Mouse (Mus musculus): ENCODE measurements around the gene Nes. TPM values are rescaled to one million over a fixed set of nuclear protein-coding genes. Genes with fewer than 3 reads are reported as not detected.

Nes gene
- polyA plus RNA-seq, 1 experiment from 2014 or later, result 92.0 TPM

DNA sequence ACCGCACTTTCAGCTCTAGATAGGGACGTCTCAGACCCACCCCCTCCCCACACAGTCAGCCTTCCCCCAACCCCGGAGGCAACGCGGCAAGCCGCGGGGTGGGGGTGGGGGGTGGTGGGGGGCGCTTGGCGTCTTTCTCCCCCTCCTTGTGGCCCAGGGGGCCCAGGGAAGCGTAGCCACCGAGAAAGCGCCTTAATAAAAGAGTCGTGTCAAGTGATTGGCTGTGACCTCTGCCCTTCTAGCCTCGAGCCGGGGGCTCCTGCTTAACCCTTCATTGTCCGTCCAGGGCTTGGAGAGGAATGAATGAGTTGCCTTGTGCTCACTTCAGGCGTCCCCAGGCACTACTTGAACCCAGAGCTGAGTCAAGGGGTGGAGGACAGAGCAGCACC lies 23.1 kb upstream of the Nes start:
- Histone ChIP-seq H3K4me2 (ENCODE audit: low read depth, low read length, severe bottlenecking) (peak overlapping the region; percentile 77), H3K9ac (ENCODE audit: low read length) (peak overlapping the region; percentile 75), H3K4me1 (replicated peaks; ENCODE audit: control insufficient read depth, insufficient read depth, low read length) (peaks cover 55% of the 10 kb centered on the region), H3K9me3 (ENCODE audit: control insufficient read depth, low read length) (no peaks in the 10 kb centered on the region), H3K27me3 (ENCODE audit: control insufficient read depth, insufficient read depth, low read length) (no peaks in the 10 kb centered on the region), H3K27ac (ENCODE audit: low read depth, low read length) (peak overlapping the region; percentile 84), H3K4me3 (ENCODE audit: low read depth, low read length) (peak overlapping the region; percentile 50), H3K36me3 (ENCODE audit: control insufficient read depth, insufficient read depth, low read length) (peaks cover 3% of the 10 kb centered on the region; the same call in 1 of the 2 replicates)
- DNase-seq (ENCODE audit: low spot score) (peak; percentile 84), ATAC-seq (replicated peaks; ENCODE audit: low FRiP score) (peak; percentile 19; the same call in 1 of the 2 replicates)
- WGBS, result under 1% methylated on average over 17 of the region's 17 CpGs

DNA sequence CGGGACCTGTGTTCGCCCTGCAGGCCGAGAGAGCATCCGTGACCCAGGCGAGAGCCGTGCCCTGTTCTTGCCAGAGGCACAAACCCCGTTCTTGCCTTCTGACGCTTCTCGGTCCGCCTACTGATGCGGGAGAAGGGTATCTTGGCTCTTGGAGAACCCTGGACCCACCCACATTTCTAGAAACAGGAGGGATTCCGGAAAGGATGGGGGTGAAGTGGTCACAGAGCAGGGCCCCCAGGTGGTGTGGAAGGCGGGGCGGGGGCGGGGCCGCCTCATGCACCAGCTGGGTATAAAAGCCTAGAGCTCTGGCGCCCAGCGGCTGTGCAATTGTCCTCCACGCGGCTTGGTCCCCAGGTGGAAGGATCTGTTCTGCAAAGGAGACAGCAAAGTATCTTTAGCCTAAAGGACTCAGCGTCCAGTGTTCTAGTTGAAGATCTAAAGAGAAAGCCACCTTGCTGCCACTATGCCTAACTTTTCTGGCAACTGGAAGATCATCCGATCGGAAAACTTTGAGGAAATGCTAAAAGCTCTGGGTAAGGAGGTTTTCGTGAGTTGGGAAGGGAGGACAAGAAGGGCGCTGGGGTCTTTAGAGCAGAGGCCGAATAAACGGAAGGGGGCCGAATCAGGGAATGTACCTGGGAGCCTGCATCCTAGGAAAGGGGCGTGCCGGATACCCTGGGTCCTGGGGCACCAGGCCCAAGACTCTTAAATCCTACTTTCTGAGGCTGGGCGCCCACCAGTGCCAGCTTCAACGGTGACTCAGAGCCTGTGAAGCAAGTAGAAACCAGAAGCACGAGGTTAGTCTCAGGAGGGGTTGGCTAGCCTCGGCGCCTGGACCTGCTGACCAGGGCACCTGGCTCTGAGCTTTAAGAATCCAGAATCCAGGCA lies 22.3 kb upstream of the Nes start, which contains the start of gene Crabp2:
Gene Crabp2, plus strand, starts transcription at position 289 of the 888 bp plus-strand sequence.
- H3K27me3 ChIP-seq (ENCODE audit: control insufficient read depth, insufficient read depth, low read length), result no peaks in the 10 kb centered on the region
- ATAC-seq (replicated peaks; ENCODE audit: low FRiP score), result peak; percentile 28
- peak; percentile 85 for DNase-seq (ENCODE audit: low spot score)
- H3K4me1 ChIP-seq (replicated peaks; ENCODE audit: control insufficient read depth, insufficient read depth, low read length), result peaks cover 57% of the 10 kb centered on the region
- H3K9ac ChIP-seq (ENCODE audit: low read length), result peak within 1 kb of the TSS; percentile 75
- WGBS, result under 1% methylated on average over 35 of the region's 35 CpGs
- peaks cover 5% of the 10 kb centered on the region; the same call in 1 of the 2 replicates for H3K36me3 ChIP-seq (ENCODE audit: control insufficient read depth, insufficient read depth, low read length)
- H3K4me2 ChIP-seq (ENCODE audit: low read depth, low read length, severe bottlenecking), result peak within 1 kb of the TSS; percentile 77
- H3K9me3 ChIP-seq (ENCODE audit: control insufficient read depth, low read length), result no peaks in the 10 kb centered on the region
- peak within 1 kb of the TSS; percentile 50 for H3K4me3 ChIP-seq (ENCODE audit: low read depth, low read length)
- peak within 1 kb of the TSS; percentile 84 for H3K27ac ChIP-seq (ENCODE audit: low read depth, low read length)

DNA sequence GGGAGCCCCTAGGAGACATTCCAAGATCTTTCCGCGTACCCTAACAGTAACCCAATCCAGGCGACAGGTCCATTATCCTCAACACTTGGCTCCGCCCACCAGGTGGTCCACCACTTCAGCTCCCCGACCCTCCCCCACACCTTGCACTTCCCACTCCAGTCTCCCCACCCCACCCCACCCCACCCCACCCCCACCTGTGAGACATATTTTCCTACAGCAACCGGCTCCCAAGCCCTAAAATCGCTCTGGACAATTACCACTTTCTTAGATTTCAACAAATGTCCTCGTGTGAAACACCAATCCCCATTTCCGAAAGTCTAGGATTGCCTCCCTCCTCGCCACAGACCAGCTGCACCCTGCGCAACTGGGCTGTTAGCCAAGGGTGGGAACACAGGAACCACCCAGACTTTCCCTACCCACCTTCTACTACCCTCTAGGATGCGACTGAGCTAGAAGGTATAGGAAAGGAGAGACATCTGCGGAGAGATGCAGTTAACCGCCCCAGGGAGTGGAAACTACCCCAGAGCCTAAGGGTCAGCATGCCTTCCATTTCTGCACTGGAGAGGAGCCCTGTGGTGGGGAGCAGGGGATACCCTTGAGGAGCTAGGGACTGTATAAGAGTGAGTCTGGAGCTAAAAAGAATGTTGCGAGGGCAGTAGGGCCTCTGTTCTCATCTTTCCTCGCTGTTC lies 21.5 kb upstream of the Nes start:
- H3K9ac ChIP-seq (ENCODE audit: low read length), result peak overlapping the region; percentile 75
- no peaks in the 10 kb centered on the region for H3K27me3 ChIP-seq (ENCODE audit: control insufficient read depth, insufficient read depth, low read length)
- peaks cover 5% of the 10 kb centered on the region; the same call in 1 of the 2 replicates for H3K36me3 ChIP-seq (ENCODE audit: control insufficient read depth, insufficient read depth, low read length)
- peak; percentile 66 for DNase-seq (ENCODE audit: low spot score)
- H3K4me3 ChIP-seq (ENCODE audit: low read depth, low read length), result peak overlapping the region; percentile 50
- peak overlapping the region; percentile 84 for H3K27ac ChIP-seq (ENCODE audit: low read depth, low read length)
- under 1% methylated on average over 16 of the region's 16 CpGs for WGBS
- ATAC-seq (replicated peaks; ENCODE audit: low FRiP score), result no peak
- H3K4me2 ChIP-seq (ENCODE audit: low read depth, low read length, severe bottlenecking), result peak overlapping the region; percentile 77
- H3K4me1 ChIP-seq (replicated peaks; ENCODE audit: control insufficient read depth, insufficient read depth, low read length), result peaks cover 57% of the 10 kb centered on the region
- H3K9me3 ChIP-seq (ENCODE audit: control insufficient read depth, low read length), result no peaks in the 10 kb centered on the region

DNA sequence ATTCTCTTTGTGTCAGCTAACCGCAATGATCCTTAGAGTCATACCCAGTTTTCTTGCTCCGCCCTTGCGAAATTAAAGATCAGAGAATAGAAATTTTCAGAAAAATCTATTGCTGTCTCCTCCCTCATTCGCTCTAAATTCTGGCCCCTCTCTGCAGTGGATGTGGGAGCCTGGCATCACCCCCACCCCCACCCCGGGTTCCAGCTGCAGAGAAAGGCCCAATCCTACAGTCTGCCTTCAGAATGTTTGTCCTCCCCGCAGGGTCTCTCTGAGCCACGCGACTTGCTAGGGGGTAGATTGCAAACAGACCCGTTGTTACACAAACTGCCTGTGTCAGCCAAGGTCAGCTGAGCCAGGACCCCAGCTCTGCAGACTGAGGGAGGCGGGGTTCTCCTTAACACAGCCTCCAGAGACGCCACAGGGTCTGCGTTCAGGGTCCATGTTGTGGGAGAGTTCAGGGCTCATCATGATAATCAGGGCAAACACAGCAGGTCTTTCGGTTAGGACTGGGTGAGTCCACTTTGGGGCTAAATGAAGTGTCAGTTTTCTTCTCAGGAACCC lies 20.8 kb upstream of the Nes start:
- WGBS, result 2% methylated on average over 13 of the region's 13 CpGs
- no peak for ATAC-seq (replicated peaks; ENCODE audit: low FRiP score)
- peak overlapping the region; percentile 75 for H3K9ac ChIP-seq (ENCODE audit: low read length)
- DNase-seq (ENCODE audit: low spot score), result peak; percentile 71
- H3K36me3 ChIP-seq (ENCODE audit: control insufficient read depth, insufficient read depth, low read length), result peaks cover 5% of the 10 kb centered on the region; the same call in 1 of the 2 replicates
- peaks cover 52% of the 10 kb centered on the region for H3K4me1 ChIP-seq (replicated peaks; ENCODE audit: control insufficient read depth, insufficient read depth, low read length)
- no peaks in the 10 kb centered on the region for H3K27me3 ChIP-seq (ENCODE audit: control insufficient read depth, insufficient read depth, low read length)
- peak overlapping the region; percentile 77 for H3K4me2 ChIP-seq (ENCODE audit: low read depth, low read length, severe bottlenecking)
- H3K27ac ChIP-seq (ENCODE audit: low read depth, low read length), result peak overlapping the region; percentile 84
- H3K9me3 ChIP-seq (ENCODE audit: control insufficient read depth, low read length), result no peaks in the 10 kb centered on the region
- H3K4me3 ChIP-seq (ENCODE audit: low read depth, low read length), result peak overlapping the region; percentile 50

DNA sequence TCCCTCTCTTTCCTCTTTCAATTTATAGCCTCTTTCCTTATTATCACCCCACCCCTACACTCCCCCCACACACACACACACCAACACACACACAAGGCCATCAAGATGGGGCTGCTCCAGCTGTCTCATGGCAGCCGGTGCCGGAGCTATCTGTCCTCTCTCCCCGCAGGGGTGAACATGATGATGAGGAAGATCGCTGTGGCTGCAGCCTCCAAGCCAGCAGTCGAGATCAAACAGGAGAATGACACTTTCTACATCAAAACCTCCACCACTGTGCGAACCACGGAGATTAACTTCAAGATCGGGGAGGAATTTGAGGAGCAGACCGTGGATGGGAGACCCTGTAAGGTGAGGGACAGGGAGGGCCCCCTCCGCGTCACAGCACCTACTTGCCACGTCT lies 18.9 kb upstream of the Nes start:
- peaks cover 5% of the 10 kb centered on the region; the same call in 1 of the 2 replicates for H3K36me3 ChIP-seq (ENCODE audit: control insufficient read depth, insufficient read depth, low read length)
- H3K4me3 ChIP-seq (ENCODE audit: low read depth, low read length), result peak overlapping the region; percentile 15; the same call in 1 of the 2 replicates
- H3K9ac ChIP-seq (ENCODE audit: low read length), result peak overlapping the region; percentile 1
- DNase-seq (ENCODE audit: low spot score) (no peak), ATAC-seq (replicated peaks; ENCODE audit: low FRiP score) (no peak)
- 22% methylated on average over 12 of the region's 12 CpGs for WGBS
- H3K4me2 ChIP-seq (ENCODE audit: low read depth, low read length, severe bottlenecking), result peak overlapping the region; percentile 26
- H3K9me3 ChIP-seq (ENCODE audit: control insufficient read depth, low read length), result no peaks in the 10 kb centered on the region
- peaks cover 36% of the 10 kb centered on the region for H3K4me1 ChIP-seq (replicated peaks; ENCODE audit: control insufficient read depth, insufficient read depth, low read length)
- H3K27me3 ChIP-seq (ENCODE audit: control insufficient read depth, insufficient read depth, low read length), result no peaks in the 10 kb centered on the region
- H3K27ac ChIP-seq (ENCODE audit: low read depth, low read length), result peak overlapping the region; percentile 41; the same call in 1 of the 2 replicates

DNA sequence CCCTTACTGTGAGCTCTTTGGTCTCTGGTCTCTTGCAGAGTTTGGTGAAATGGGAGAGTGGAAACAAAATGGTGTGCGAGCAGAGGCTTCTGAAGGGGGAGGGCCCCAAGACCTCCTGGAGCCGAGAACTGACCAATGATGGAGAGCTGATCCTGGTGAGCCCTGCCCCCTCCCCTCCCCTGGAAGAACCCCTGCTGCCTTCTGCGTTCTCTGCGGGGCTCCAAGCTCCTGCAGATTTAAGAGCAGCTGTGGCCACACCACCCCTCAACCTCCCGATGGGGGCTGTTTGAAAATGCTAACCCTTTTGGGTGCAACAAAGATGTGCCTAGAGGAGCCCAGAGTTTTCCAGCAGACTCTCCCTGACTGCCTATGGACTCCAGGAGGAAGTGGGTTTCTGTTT lies 18.4 kb upstream of the Nes start:
- no peaks in the 10 kb centered on the region for H3K27me3 ChIP-seq (ENCODE audit: control insufficient read depth, insufficient read depth, low read length)
- peaks cover 5% of the 10 kb centered on the region; the same call in 1 of the 2 replicates for H3K36me3 ChIP-seq (ENCODE audit: control insufficient read depth, insufficient read depth, low read length)
- H3K4me1 ChIP-seq (replicated peaks; ENCODE audit: control insufficient read depth, insufficient read depth, low read length), result peaks cover 31% of the 10 kb centered on the region
- WGBS, result 1% methylated on average over 5 of the region's 5 CpGs
- DNase-seq (ENCODE audit: low spot score) (peak; percentile 58), ATAC-seq (replicated peaks; ENCODE audit: low FRiP score) (no peak)
- H3K9me3 ChIP-seq (ENCODE audit: control insufficient read depth, low read length), result no peaks in the 10 kb centered on the region
- H3K4me3 ChIP-seq (ENCODE audit: low read depth, low read length), result peak overlapping the region; percentile 15; the same call in 1 of the 2 replicates
- peak overlapping the region; percentile 1; the same call in 1 of the 2 replicates for H3K9ac ChIP-seq (ENCODE audit: low read length)
- peak overlapping the region; percentile 41; the same call in 1 of the 2 replicates for H3K27ac ChIP-seq (ENCODE audit: low read depth, low read length)
- peak overlapping the region; percentile 26 for H3K4me2 ChIP-seq (ENCODE audit: low read depth, low read length, severe bottlenecking)

DNA sequence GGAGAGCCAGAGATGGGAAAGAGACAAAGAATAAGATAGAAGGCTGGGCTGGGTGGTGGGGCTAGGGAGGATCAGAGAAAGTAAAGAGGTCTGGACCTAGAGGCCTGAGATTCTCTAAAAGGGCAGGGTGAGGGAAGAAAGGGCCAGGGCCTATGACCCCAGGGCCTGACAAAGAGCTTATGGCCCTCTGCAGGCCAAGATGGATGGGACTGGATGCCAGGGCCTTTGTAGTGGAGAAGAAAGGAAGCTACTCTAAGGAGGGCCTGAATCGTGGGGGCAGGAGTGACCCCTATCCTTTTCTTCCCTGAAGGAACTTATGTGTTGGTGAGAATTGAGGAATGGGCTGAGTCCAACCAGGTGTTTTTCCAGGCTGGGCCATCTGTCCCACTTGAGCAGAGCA lies 12.8 kb upstream of the Nes start:
- 0% methylated on average over 1 of the region's 1 CpGs for WGBS
- no peak overlapping the region for H3K4me2 ChIP-seq (ENCODE audit: low read depth, low read length, severe bottlenecking)
- DNase-seq (ENCODE audit: low spot score) (no peak), ATAC-seq (replicated peaks; ENCODE audit: low FRiP score) (no peak)
- no peaks in the 10 kb centered on the region for H3K9me3 ChIP-seq (ENCODE audit: control insufficient read depth, low read length)
- peaks cover 20% of the 10 kb centered on the region for H3K4me1 ChIP-seq (replicated peaks; ENCODE audit: control insufficient read depth, insufficient read depth, low read length)
- H3K9ac ChIP-seq (ENCODE audit: low read length), result 0 out of 2 replicates have a peak overlapping the region, but pooled peaks have one; percentile 5
- H3K4me3 ChIP-seq (ENCODE audit: low read depth, low read length), result no peak overlapping the region
- no peaks in the 10 kb centered on the region; the same call in 1 of the 2 replicates for H3K36me3 ChIP-seq (ENCODE audit: control insufficient read depth, insufficient read depth, low read length)
- no peaks in the 10 kb centered on the region for H3K27me3 ChIP-seq (ENCODE audit: control insufficient read depth, insufficient read depth, low read length)
- H3K27ac ChIP-seq (ENCODE audit: low read depth, low read length), result no peak overlapping the region

DNA sequence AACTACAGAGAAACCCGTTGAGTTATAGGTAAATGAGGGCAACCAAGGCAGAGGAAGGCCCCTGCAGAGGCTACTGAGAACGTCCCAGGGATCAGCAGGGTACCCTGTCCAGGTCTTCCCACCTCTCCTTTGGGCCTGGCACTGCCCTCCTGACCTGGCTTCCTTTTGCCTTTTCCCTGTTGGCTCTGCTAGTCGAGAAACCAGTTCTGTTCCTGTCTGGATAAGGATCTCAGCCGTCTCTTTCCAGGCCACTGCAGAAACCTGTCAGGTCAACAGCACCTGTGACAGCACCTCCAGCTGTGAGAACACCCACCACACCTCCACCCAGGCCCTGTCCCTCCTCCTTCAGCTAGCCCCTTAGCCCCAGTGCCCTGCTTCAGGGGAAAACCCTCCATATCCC lies 12.4 kb upstream of the Nes start:
- Histone ChIP-seq H3K27me3 (ENCODE audit: control insufficient read depth, insufficient read depth, low read length) (no peaks in the 10 kb centered on the region), H3K4me1 (replicated peaks; ENCODE audit: control insufficient read depth, insufficient read depth, low read length) (peaks cover 20% of the 10 kb centered on the region), H3K4me2 (ENCODE audit: low read depth, low read length, severe bottlenecking) (no peak overlapping the region), H3K27ac (ENCODE audit: low read depth, low read length) (no peak overlapping the region), H3K9ac (ENCODE audit: low read length) (0 out of 2 replicates have a peak overlapping the region, but pooled peaks have one; percentile 5), H3K9me3 (ENCODE audit: control insufficient read depth, low read length) (no peaks in the 10 kb centered on the region), H3K4me3 (ENCODE audit: low read depth, low read length) (no peak overlapping the region), H3K36me3 (ENCODE audit: control insufficient read depth, insufficient read depth, low read length) (no peaks in the 10 kb centered on the region; the same call in 1 of the 2 replicates)
- ATAC-seq (replicated peaks; ENCODE audit: low FRiP score), result no peak
- DNase-seq (ENCODE audit: low spot score), result no peak
- 25% methylated on average over 4 of the region's 4 CpGs for WGBS
